Mouse (Mus musculus): ENCODE results near the gene Cd99l2. TPM values are rescaled to one million over a fixed set of nuclear protein-coding genes. Genes with fewer than 3 reads are reported as not detected.

Cd99l2 gene
- polyA plus RNA-seq, 1 experiment from 2014 or later, result 31.5 TPM

- Histone ChIP-seq H3K27ac (no peak overlapping the region), H3K9ac (no peak overlapping the region), H3K4me1 (no peaks in the 10 kb centered on the region), H3K36me3 (no peaks in the 10 kb centered on the region), H3K9me3 (no peaks in the 10 kb centered on the region), H3K4me3 (replicated peaks) (no peak overlapping the region), H3K27me3 (replicated peaks) (no peaks in the 10 kb centered on the region), H3K4me2 (no peak overlapping the region)
- no peak for ATAC-seq (ENCODE audit: insufficient read depth, low FRiP score, low read depth)
- WGBS, result 70% methylated on average over 3 of the region's 3 CpGs
These were observed 79.9 kb downstream of the Cd99l2 start for GRCm38 (mm10) chrX:71412776-71413175.

GRCm38 (mm10) chrX:71408386-71408785 is 84.3 kb downstream of the Cd99l2 start:
- Histone ChIP-seq H3K36me3 (no peaks in the 10 kb centered on the region), H3K9ac (no peak overlapping the region)

GRCm38 (mm10) chrX:71406290-71406689 is 86.4 kb downstream of the Cd99l2 start:
- Histone ChIP-seq H3K27me3 (replicated peaks) (no peaks in the 10 kb centered on the region), H3K27ac (no peak overlapping the region), H3K4me3 (replicated peaks) (no peak overlapping the region), H3K36me3 (no peaks in the 10 kb centered on the region), H3K9ac (no peak overlapping the region), H3K4me2 (no peak overlapping the region), H3K9me3 (no peaks in the 10 kb centered on the region), H3K4me1 (no peaks in the 10 kb centered on the region)
- no peak for ATAC-seq (ENCODE audit: insufficient read depth, low FRiP score, low read depth)

More at GRCm38 (mm10) chrX:71408386-71408785, 84.3 kb downstream of the Cd99l2 start:
- Histone ChIP-seq H3K4me1 (no peaks in the 10 kb centered on the region), H3K27ac (no peak overlapping the region), H3K4me2 (no peak overlapping the region), H3K4me3 (replicated peaks) (no peak overlapping the region), H3K9me3 (no peaks in the 10 kb centered on the region), H3K27me3 (replicated peaks) (no peaks in the 10 kb centered on the region)
- no peak for ATAC-seq (ENCODE audit: insufficient read depth, low FRiP score, low read depth)
- WGBS, result 82% methylated on average over 1 of the region's 1 CpGs

GRCm38 (mm10) chrX:71396326-71396725 is 96.3 kb downstream of the Cd99l2 start:
- Histone ChIP-seq H3K4me2 (no peak overlapping the region), H3K36me3 (no peaks in the 10 kb centered on the region), H3K27ac (no peak overlapping the region), H3K9me3 (no peaks in the 10 kb centered on the region), H3K27me3 (replicated peaks) (no peaks in the 10 kb centered on the region), H3K4me1 (no peaks in the 10 kb centered on the region), H3K9ac (no peak overlapping the region), H3K4me3 (replicated peaks) (no peak overlapping the region)
- WGBS, result 82% methylated on average over 4 of the region's 4 CpGs
- no peak for ATAC-seq (ENCODE audit: insufficient read depth, low FRiP score, low read depth)

GRCm38 (mm10) chrX:71381571-71381970 is 111.1 kb downstream of the Cd99l2 start:
- Histone ChIP-seq H3K4me1 (no peaks in the 10 kb centered on the region), H3K4me3 (replicated peaks) (no peak overlapping the region), H3K27me3 (replicated peaks) (no peaks in the 10 kb centered on the region), H3K4me2 (no peak overlapping the region), H3K36me3 (no peaks in the 10 kb centered on the region), H3K9me3 (no peaks in the 10 kb centered on the region), H3K27ac (no peak overlapping the region), H3K9ac (no peak overlapping the region)
- WGBS, result 48% methylated on average over 5 of the region's 5 CpGs
- ATAC-seq (ENCODE audit: insufficient read depth, low FRiP score, low read depth), result no peak; the same call in 1 of the 2 replicates

- Histone ChIP-seq H3K9me3 (no peaks in the 10 kb centered on the region), H3K4me1 (no peaks in the 10 kb centered on the region), H3K36me3 (no peaks in the 10 kb centered on the region), H3K9ac (no peak overlapping the region), H3K27me3 (replicated peaks) (no peaks in the 10 kb centered on the region), H3K27ac (no peak overlapping the region), H3K4me2 (no peak overlapping the region), H3K4me3 (replicated peaks) (no peak overlapping the region)
- 84% methylated on average over 2 of the region's 2 CpGs for whole genome bisulfite sequencing
- no peak for ATAC-seq (ENCODE audit: insufficient read depth, low FRiP score, low read depth)
These were observed 114.2 kb downstream of the Cd99l2 start for GRCm38 (mm10) chrX:71378435-71378834.

- Histone ChIP-seq H3K36me3 (no peaks in the 10 kb centered on the region), H3K9me3 (no peaks in the 10 kb centered on the region), H3K9ac (no peak overlapping the region), H3K4me2 (no peak overlapping the region), H3K4me3 (replicated peaks) (no peak overlapping the region), H3K27me3 (replicated peaks) (no peaks in the 10 kb centered on the region), H3K4me1 (no peaks in the 10 kb centered on the region), H3K27ac (no peak overlapping the region)
- WGBS, result 97% methylated on average over 1 of the region's 1 CpGs
- ATAC-seq (ENCODE audit: insufficient read depth, low FRiP score, low read depth), result no peak
These were observed 115.9 kb downstream of the Cd99l2 start for GRCm38 (mm10) chrX:71376781-71377180.

Small RNAs within 50 kb of the gene (microRNA-seq; reads per million reads assigned to microRNA genes)
- not detected for gene Gm23945

Other genes with a start within 250 kb of the Cd99l2 start
- 10.2 and 10.8 TPM in 2 replicates for gene Mtmr1, start 128.1 kb downstream of the Cd99l2 start, polyA plus RNA-seq (2015; fragmentation: Nextera tagmentation; extraction: Ambion mirVana)
- gene Hmgb3, start 63.1 kb upstream of the Cd99l2 start, polyA plus RNA-seq (2015; fragmentation: Nextera tagmentation; extraction: Ambion mirVana), result 196 and 209 TPM in 2 replicates
- 1.4 and 2.8 TPM in 2 replicates for gene Gpr50, start 170.8 kb upstream of the Cd99l2 start, polyA plus RNA-seq (2015; fragmentation: Nextera tagmentation; extraction: Ambion mirVana)

Measured in stomach, embryonic 15.5 days (tissue).